Mouse (Mus musculus): ENCODE results near the gene Idua. TPM values are rescaled to one million over a fixed set of nuclear protein-coding genes. Genes with fewer than 3 reads are reported as not detected.

Gene Idua
- polyA plus RNA-seq, 1 experiment from 2014 or later, result 12.7 TPM

GRCm38 (mm10) chr5:108660632-108661268 lies 619 bp downstream of the Idua start:
- Histone ChIP-seq H3K27me3 (ENCODE audit: control insufficient read depth, insufficient read depth, low read length) (no peaks in the 10 kb centered on the region), H3K4me3 (replicated peaks; ENCODE audit: low read depth, low read length) (peak overlapping the region; percentile 92), H3K4me1 (ENCODE audit: control insufficient read depth, insufficient read depth, low read length) (peaks cover 20% of the 10 kb centered on the region), H3K9ac (replicated peaks; ENCODE audit: low read length) (peak overlapping the region; percentile 97), H3K4me2 (ENCODE audit: low read length) (peak overlapping the region; percentile 69), H3K36me3 (ENCODE audit: control insufficient read depth, insufficient read depth, low read length) (peaks cover 24% of the 10 kb centered on the region), H3K9me3 (ENCODE audit: control insufficient read depth, low read length) (no peaks in the 10 kb centered on the region), H3K27ac (replicated peaks; ENCODE audit: low read depth, low read length) (no peak overlapping the region; the same call in 1 of the 2 replicates)
- 11% methylated on average over 36 of the region's 36 CpGs for WGBS
- ATAC-seq (ENCODE audit: low FRiP score, low TSS enrichment), result peak; percentile 98
- peak; percentile 95 for DNase-seq

- no peak overlapping the region for H3K4me3 ChIP-seq (replicated peaks; ENCODE audit: low read depth, low read length)
- peaks cover 5% of the 10 kb centered on the region; the same call in 1 of the 2 replicates for H3K36me3 ChIP-seq (ENCODE audit: control insufficient read depth, insufficient read depth, low read length)
- 91% methylated on average over 4 of the region's 4 CpGs for WGBS
- no peaks in the 10 kb centered on the region for H3K27me3 ChIP-seq (ENCODE audit: control insufficient read depth, insufficient read depth, low read length)
- H3K4me2 ChIP-seq (ENCODE audit: low read length), result no peak overlapping the region
- no peak overlapping the region for H3K27ac ChIP-seq (replicated peaks; ENCODE audit: low read depth, low read length)
- DNase-seq, result no peak
- ATAC-seq (ENCODE audit: low FRiP score, low TSS enrichment), result no peak
- H3K9me3 ChIP-seq (ENCODE audit: control insufficient read depth, low read length), result no peaks in the 10 kb centered on the region
- H3K9ac ChIP-seq (replicated peaks; ENCODE audit: low read length), result no peak overlapping the region
- H3K4me1 ChIP-seq (ENCODE audit: control insufficient read depth, insufficient read depth, low read length), result peaks cover 20% of the 10 kb centered on the region
These were observed 2.6 kb downstream of the Idua start for GRCm38 (mm10) chr5:108662772-108663171.

GRCm38 (mm10) chr5:108665066-108665465 lies 4.9 kb downstream of the Idua start:
- no peak for DNase-seq
- no peak overlapping the region for H3K4me3 ChIP-seq (replicated peaks; ENCODE audit: low read depth, low read length)
- no peak overlapping the region for H3K9ac ChIP-seq (replicated peaks; ENCODE audit: low read length)
- peaks cover 19% of the 10 kb centered on the region for H3K4me1 ChIP-seq (ENCODE audit: control insufficient read depth, insufficient read depth, low read length)
- no peaks in the 10 kb centered on the region for H3K9me3 ChIP-seq (ENCODE audit: control insufficient read depth, low read length)
- ATAC-seq (ENCODE audit: low FRiP score, low TSS enrichment), result no peak
- no peaks in the 10 kb centered on the region for H3K36me3 ChIP-seq (ENCODE audit: control insufficient read depth, insufficient read depth, low read length)
- H3K27me3 ChIP-seq (ENCODE audit: control insufficient read depth, insufficient read depth, low read length), result no peaks in the 10 kb centered on the region
- 36% methylated on average over 3 of the region's 3 CpGs for WGBS
- no peak overlapping the region for H3K4me2 ChIP-seq (ENCODE audit: low read length)
- H3K27ac ChIP-seq (replicated peaks; ENCODE audit: low read depth, low read length), result no peak overlapping the region

GRCm38 (mm10) chr5:108667370-108667769 lies 7.2 kb downstream of the Idua start:
- Histone ChIP-seq H3K4me3 (replicated peaks; ENCODE audit: low read depth, low read length) (no peak overlapping the region), H3K9ac (replicated peaks; ENCODE audit: low read length) (no peak overlapping the region), H3K9me3 (ENCODE audit: control insufficient read depth, low read length) (no peaks in the 10 kb centered on the region), H3K27me3 (ENCODE audit: control insufficient read depth, insufficient read depth, low read length) (no peaks in the 10 kb centered on the region), H3K4me2 (ENCODE audit: low read length) (no peak overlapping the region), H3K36me3 (ENCODE audit: control insufficient read depth, insufficient read depth, low read length) (peaks cover 8% of the 10 kb centered on the region; the same call in 1 of the 2 replicates), H3K4me1 (ENCODE audit: control insufficient read depth, insufficient read depth, low read length) (peaks cover 17% of the 10 kb centered on the region), H3K27ac (replicated peaks; ENCODE audit: low read depth, low read length) (no peak overlapping the region)
- no peak for ATAC-seq (ENCODE audit: low FRiP score, low TSS enrichment)
- WGBS, result 83% methylated on average over 2 of the region's 2 CpGs
- DNase-seq, result no peak

GRCm38 (mm10) chr5:108668387-108668932 lies 8.3 kb downstream of the Idua start:
- H3K27me3 ChIP-seq (ENCODE audit: control insufficient read depth, insufficient read depth, low read length), result no peaks in the 10 kb centered on the region
- peaks cover 17% of the 10 kb centered on the region for H3K4me1 ChIP-seq (ENCODE audit: control insufficient read depth, insufficient read depth, low read length)
- WGBS, result 9% methylated on average over 3 of the region's 3 CpGs
- H3K4me3 ChIP-seq (replicated peaks; ENCODE audit: low read depth, low read length), result peak overlapping the region; percentile 56
- no peaks in the 10 kb centered on the region for H3K9me3 ChIP-seq (ENCODE audit: control insufficient read depth, low read length)
- H3K36me3 ChIP-seq (ENCODE audit: control insufficient read depth, insufficient read depth, low read length), result peaks cover 10% of the 10 kb centered on the region; the same call in 1 of the 2 replicates
- ATAC-seq (ENCODE audit: low FRiP score, low TSS enrichment) (no peak), DNase-seq (no peak)
- H3K9ac ChIP-seq (replicated peaks; ENCODE audit: low read length), result peak overlapping the region; percentile 65
- H3K27ac ChIP-seq (replicated peaks; ENCODE audit: low read depth, low read length), result peak overlapping the region; percentile 88
- peak overlapping the region; percentile 85 for H3K4me2 ChIP-seq (ENCODE audit: low read length)

- Histone ChIP-seq H3K27me3 (ENCODE audit: control insufficient read depth, insufficient read depth, low read length) (no peaks in the 10 kb centered on the region), H3K36me3 (ENCODE audit: control insufficient read depth, insufficient read depth, low read length) (peaks cover 10% of the 10 kb centered on the region; the same call in 1 of the 2 replicates), H3K4me2 (ENCODE audit: low read length) (peak within 1 kb of the TSS; percentile 85), H3K4me3 (replicated peaks; ENCODE audit: low read depth, low read length) (peak within 1 kb of the TSS; percentile 56), H3K27ac (replicated peaks; ENCODE audit: low read depth, low read length) (peak within 1 kb of the TSS; percentile 88), H3K4me1 (ENCODE audit: control insufficient read depth, insufficient read depth, low read length) (peaks cover 17% of the 10 kb centered on the region), H3K9ac (replicated peaks; ENCODE audit: low read length) (peak within 1 kb of the TSS; percentile 65), H3K9me3 (ENCODE audit: control insufficient read depth, low read length) (no peaks in the 10 kb centered on the region)
- ATAC-seq (ENCODE audit: low FRiP score, low TSS enrichment) (peak; percentile 82), DNase-seq (peak; percentile 90)
- 7% methylated on average over 43 of the region's 43 CpGs for WGBS
These were observed 9.1 kb downstream of the Idua start, which contains the start of gene Dgkq for GRCm38 (mm10) chr5:108668977-108669936. Dgkq (minus strand) TSS chr5:108669672.

GRCm38 (mm10) chr5:108669986-108670385 lies 9.9 kb downstream of the Idua start:
- whole genome bisulfite sequencing, result 86% methylated on average over 9 of the region's 9 CpGs
- Histone ChIP-seq H3K36me3 (ENCODE audit: control insufficient read depth, insufficient read depth, low read length) (peaks cover 10% of the 10 kb centered on the region; the same call in 1 of the 2 replicates), H3K4me1 (ENCODE audit: control insufficient read depth, insufficient read depth, low read length) (peaks cover 17% of the 10 kb centered on the region), H3K4me3 (replicated peaks; ENCODE audit: low read depth, low read length) (no peak overlapping the region; the same call in 1 of the 2 replicates), H3K9me3 (ENCODE audit: control insufficient read depth, low read length) (no peaks in the 10 kb centered on the region), H3K4me2 (ENCODE audit: low read length) (peak overlapping the region; percentile 85), H3K27me3 (ENCODE audit: control insufficient read depth, insufficient read depth, low read length) (no peaks in the 10 kb centered on the region), H3K27ac (replicated peaks; ENCODE audit: low read depth, low read length) (0 out of 2 replicates have a peak overlapping the region, but pooled peaks have one; percentile 88), H3K9ac (replicated peaks; ENCODE audit: low read length) (no peak overlapping the region; the same call in 1 of the 2 replicates)
- DNase-seq (no peak), ATAC-seq (ENCODE audit: low FRiP score, low TSS enrichment) (no peak)

GRCm38 (mm10) chr5:108670785-108671184 lies 10.7 kb downstream of the Idua start:
- no peak overlapping the region for H3K9ac ChIP-seq (replicated peaks; ENCODE audit: low read length)
- no peak overlapping the region for H3K27ac ChIP-seq (replicated peaks; ENCODE audit: low read depth, low read length)
- no peaks in the 10 kb centered on the region for H3K9me3 ChIP-seq (ENCODE audit: control insufficient read depth, low read length)
- peaks cover 10% of the 10 kb centered on the region; the same call in 1 of the 2 replicates for H3K36me3 ChIP-seq (ENCODE audit: control insufficient read depth, insufficient read depth, low read length)
- no peaks in the 10 kb centered on the region for H3K27me3 ChIP-seq (ENCODE audit: control insufficient read depth, insufficient read depth, low read length)
- H3K4me3 ChIP-seq (replicated peaks; ENCODE audit: low read depth, low read length), result no peak overlapping the region
- no peak overlapping the region for H3K4me2 ChIP-seq (ENCODE audit: low read length)
- no peak for ATAC-seq (ENCODE audit: low FRiP score, low TSS enrichment)
- DNase-seq, result peak; percentile 47
- peaks cover 17% of the 10 kb centered on the region for H3K4me1 ChIP-seq (ENCODE audit: control insufficient read depth, insufficient read depth, low read length)

Measured in midbrain, embryonic 14.5 days (tissue).